Mouse (Mus musculus) embryonic fibroblast, embryonic 13.5 days (primary cell): ENCODE results near the gene Ciart. TPM values are rescaled to one million over a fixed set of nuclear protein-coding genes. Genes with fewer than 3 reads are reported as not detected.
"Not testable (repeated sequence)": the region's sequence is repeated elsewhere in the genome, so short reads cannot be mapped to it uniquely, and the experiment has no call there.

Experiments
- H3K27ac ChIP-seq: 2 replicates; pipeline ENCODE4 v1.5.1; 2012; ENCODE audit warnings: low read length, control low read depth, inconsistent platforms; ENCODE audit not compliant: insufficient read depth
- H3K4me1 ChIP-seq: 2 replicates; pipeline ENCODE4 v1.6.1; 2011; ENCODE audit warnings: low read length; ENCODE audit not compliant: control insufficient read depth, insufficient read depth
- H3K4me3 ChIP-seq: 2 replicates; pipeline ENCODE4 v1.5.1; 2011; ENCODE audit warnings: mild to moderate bottlenecking, control low read depth, low read length; ENCODE audit not compliant: insufficient read depth
- CTCF ChIP-seq: IDR thresholded peaks from 2 replicates; pipeline ENCODE4 v1.5.1; 2011; ENCODE audit warnings: mild to moderate bottlenecking, control low read depth, low read length, moderate library complexity, borderline replicate concordance; ENCODE audit not compliant: insufficient read depth
- POLR2A ChIP-seq: IDR thresholded peaks from 2 replicates; pipeline ENCODE4 v1.6.1; 2011; ENCODE audit warnings: low read depth, mild to moderate bottlenecking, control low read depth, low read length, moderate library complexity
- polyA plus RNA-seq: library from polyadenylated mRNA; stranded (reverse); fragments of >200 nt; gene quantifications from 2 replicates; pipeline ENCODE4 v1.2.4, GENCODE M21; 2011; ENCODE audit warnings: low read depth; ENCODE audit not compliant: missing spikeins, insufficient read length

The Ciart gene
- polyA plus RNA-seq, 1 experiment, result 7.8 TPM

DNA sequence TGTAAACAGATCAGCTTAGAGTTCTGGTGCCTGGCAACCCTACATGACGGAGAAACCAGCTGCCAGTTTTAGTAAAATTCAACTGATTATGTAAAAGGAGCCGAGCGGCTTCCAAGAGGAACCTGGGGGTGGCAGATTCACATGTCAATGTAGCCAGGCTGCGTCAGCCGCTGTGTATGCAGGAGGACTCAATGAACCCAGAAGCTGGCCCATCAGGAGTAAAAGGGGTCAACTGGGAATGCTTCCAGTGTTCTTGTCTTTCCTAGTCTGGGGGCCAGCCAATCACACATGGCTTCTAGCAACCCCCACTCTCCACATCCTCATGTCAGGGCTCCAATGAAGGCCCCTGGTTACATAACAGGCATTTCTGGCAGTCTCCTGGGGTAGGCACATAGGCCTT is 17.0 kb downstream of the Ciart start:
- no peak overlapping the region for H3K27ac ChIP-seq

DNA sequence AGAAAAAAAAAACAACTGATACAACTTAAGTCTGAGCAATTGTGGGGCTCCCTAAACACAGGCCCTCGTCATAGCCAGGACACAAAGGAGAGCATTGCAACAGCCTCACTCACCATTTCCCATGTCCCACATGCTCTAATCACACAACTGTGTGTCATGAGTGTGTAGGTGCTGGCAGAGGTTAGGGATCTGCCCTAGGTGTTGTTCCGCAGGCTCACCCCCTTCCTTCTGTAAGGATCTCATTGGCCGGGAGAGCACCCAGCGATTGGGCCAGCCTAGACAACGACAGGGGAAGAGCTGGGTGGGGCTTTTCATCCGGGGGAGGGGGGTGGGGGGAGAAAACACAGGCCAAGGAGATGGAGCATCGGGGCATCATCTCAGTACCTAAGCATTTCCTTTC is 18.5 kb downstream of the Ciart start:
- H3K27ac ChIP-seq, result no peak overlapping the region
- H3K4me3 ChIP-seq, result no peak overlapping the region
- TF ChIP-seq CTCF (no peak), POLR2A (no peak)
- H3K4me1 ChIP-seq, result no peaks in the 10 kb centered on the region

More for the DNA sequence above, 17.0 kb downstream of the Ciart start:
- H3K4me1 ChIP-seq, result no peaks in the 10 kb centered on the region
- H3K4me3 ChIP-seq, result no peak overlapping the region
- TF ChIP-seq POLR2A (no peak), CTCF (no peak)

DNA sequence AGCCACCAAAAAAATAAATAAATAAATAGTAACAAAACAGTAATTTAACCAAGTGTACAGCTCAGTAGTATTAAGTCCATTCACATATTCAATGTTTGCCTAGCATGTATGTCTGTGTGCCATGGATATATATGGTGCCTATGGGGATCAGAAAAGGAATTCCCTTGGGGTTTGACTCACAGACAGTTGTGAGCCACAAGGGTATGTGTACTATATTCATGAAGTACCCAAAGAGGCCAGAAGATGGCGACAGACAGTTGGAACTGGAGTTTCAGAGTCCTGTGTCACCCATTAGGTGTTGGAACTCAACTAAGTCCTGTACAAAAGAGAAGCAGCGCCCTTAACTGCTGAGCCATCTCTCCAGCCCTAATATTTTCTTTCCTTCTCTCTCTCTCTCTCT is 20.3 kb downstream of the Ciart start:
- no peak for TF ChIP-seq CTCF
- TF ChIP-seq POLR2A, result no peak
- Histone ChIP-seq H3K27ac (no peak overlapping the region), H3K4me1 (no peaks in the 10 kb centered on the region), H3K4me3 (no peak overlapping the region)

DNA sequence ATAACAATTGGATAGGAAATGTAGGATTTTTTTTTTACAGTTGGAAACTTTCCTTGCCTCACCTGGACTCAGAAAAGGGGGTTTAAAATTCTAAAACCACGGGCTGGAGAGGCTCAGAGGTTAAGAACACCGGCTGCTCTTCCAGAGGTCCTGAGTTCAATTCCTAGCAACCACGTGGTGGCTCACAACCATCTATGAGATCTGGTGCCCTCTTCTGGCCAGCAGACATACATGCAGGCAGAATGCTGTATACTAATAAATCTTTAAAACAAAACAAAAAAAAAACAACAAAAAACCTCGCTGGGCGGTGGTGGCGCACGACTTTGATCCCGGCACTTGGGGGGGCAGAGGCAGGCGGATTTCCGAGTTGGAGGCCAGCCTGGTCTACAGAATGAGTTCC is 20.8 kb downstream of the Ciart start:
- no peak overlapping the region for H3K4me3 ChIP-seq
- TF ChIP-seq POLR2A (no peak), CTCF (no peak)
- peaks cover under 1% of the 10 kb centered on the region; the same call in 1 of the 2 replicates for H3K4me1 ChIP-seq
- no peak overlapping the region for H3K27ac ChIP-seq

DNA sequence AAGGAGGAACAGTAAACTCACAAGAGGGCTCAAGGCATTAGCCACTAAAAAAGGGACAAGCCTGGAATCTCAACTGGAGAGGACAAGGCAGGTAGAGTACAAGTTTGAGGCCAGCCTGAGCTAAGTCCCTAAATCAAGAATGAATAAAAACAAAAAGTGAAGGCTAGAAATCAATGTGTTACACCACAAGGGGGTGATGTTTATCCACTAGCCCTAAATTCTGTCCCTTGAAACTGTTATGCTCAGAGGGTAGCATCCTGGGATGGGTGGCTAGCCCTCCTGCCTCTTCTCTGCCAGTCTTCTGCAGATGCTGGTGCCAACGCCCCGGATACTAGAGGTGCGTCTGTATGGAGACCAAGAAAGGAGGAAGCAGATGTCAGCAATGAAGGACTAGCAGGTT is 21.7 kb downstream of the Ciart start:
- TF ChIP-seq POLR2A (no peak), CTCF (no peak)
- peaks cover 3% of the 10 kb centered on the region; the same call in 1 of the 2 replicates for H3K4me1 ChIP-seq
- H3K4me3 ChIP-seq, result no peak overlapping the region
- H3K27ac ChIP-seq, result no peak overlapping the region

DNA sequence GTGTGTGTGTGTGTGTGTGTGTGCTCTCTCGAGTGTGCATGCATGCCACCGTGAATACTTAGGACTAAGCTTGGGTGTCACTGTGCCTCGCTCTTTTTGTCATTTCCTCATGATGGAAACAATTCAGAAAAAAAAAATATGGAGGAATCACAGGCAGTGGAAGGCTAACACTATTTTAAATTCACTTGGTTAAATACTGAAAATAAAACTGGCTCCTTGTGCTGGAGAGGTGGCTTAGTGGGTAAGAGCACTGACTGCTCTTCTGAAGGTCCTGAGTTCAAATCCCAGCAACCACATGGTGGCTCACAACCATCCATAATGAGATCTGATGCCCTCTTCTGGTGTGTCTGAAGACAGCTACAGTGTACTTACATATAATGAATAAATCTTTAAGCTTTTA is 23.8 kb downstream of the Ciart start:
- H3K4me1 ChIP-seq, H3K27ac ChIP-seq, H3K4me3 ChIP-seq: not testable (repeated sequence)

DNA sequence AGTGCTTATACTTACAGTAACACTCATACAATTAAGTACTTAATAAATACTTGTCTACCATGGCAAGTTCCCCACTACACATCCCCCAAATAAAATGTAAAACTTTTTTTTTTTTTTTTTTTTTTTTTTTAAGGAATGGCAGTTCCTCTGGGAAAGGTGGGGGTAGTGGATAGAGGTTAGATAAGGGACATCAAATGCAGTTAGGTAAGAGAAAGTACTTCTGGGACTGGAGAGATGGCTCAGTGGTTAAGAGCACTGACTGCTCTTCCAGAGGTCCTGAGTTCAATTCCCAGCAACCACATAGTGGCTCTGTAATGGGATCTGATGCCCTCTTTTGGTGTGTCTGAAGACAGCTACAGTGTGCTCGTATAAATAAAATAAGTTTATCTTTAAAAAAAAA is 25.0 kb downstream of the Ciart start:
- H3K4me1 ChIP-seq, H3K27ac ChIP-seq, H3K4me3 ChIP-seq: not testable (repeated sequence)

DNA sequence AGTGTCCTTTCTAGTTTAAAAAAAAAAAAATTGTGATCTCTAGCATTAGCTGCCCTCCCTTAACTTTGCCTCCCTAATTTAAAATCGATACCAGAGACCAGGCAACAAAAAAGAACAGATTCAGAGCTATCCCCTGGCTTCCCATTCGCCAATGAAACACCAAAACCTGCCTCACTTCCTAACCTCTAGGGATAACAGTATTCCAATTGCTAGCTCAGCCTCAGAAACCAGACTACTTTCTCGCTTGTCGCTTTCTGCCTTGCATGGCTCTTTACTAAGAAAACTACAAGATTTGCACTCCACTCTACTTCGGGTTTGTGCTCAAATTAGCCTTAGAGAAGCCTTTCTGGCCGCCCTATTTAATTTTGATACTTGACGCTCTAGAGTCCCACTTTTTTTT is 25.9 kb downstream of the Ciart start:
- peaks cover 3% of the 10 kb centered on the region; the same call in 1 of the 2 replicates for H3K4me1 ChIP-seq
- H3K27ac ChIP-seq, result peak overlapping the region; percentile 69

DNA sequence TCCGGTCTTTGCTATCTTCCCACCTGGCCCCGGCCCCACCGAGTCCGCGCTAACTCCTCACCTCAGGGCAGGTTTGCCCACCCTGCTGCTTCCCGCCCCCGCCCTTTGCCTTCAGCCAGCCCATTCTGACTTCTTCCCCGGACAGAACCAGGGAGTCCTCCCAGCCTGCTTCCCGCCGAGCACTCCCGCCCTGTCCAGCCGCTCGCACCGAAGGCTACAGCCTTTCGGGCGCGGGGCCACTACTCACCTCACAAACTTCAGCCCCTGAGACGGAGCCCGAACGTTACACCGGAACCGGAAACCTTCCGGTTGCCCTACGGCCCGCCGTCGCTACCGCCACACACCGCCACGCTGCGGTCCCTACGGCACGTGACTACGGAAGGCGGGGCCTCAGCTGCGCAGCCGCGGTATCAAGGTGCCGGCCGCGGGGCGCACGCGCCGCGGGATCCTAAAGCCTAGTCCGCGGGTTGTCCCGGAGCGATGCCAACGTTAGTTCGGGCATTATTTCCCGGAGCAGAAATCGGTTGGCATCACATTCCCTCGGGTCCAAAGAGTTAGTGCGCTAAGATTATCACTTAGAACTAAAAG is 26.5 kb downstream of the Ciart start, which contains the start of gene Prpf3:
Gene Prpf3 (minus strand): TSS at position 384 of the 588 bp plus-strand sequence.
- TF ChIP-seq CTCF (no peak), POLR2A (peak; percentile 83; the same call in 1 of the 2 replicates)
- peak within 1 kb of the TSS; percentile 69 for H3K27ac ChIP-seq
- peak within 1 kb of the TSS; percentile 92 for H3K4me3 ChIP-seq
- peaks cover 3% of the 10 kb centered on the region; the same call in 1 of the 2 replicates for H3K4me1 ChIP-seq

More for the DNA sequence above, 25.9 kb downstream of the Ciart start:
- peak overlapping the region; percentile 11 for H3K4me3 ChIP-seq
- TF ChIP-seq CTCF (no peak), POLR2A (no peak)

DNA sequence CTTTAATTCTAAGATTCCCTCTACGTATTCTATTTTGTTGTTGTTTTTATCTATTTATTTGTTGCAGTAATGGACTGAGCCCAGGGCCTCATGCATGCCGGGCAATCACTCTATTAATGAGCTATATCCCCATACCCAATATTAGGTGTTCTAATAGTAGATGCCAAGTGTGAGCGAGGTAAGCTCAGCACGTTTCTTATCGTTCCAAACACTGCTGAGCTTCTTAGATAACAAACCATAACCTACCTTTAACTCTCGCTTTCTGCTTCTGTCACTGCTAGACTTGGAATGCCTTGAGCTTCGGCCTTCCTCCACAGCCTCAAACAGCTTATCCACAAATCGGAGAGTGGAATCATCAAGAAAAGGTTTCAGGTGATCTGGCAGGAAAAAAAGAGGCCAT is 30.7 kb downstream of the Ciart start:
- peaks cover 3% of the 10 kb centered on the region; the same call in 1 of the 2 replicates for H3K4me1 ChIP-seq
- no peak overlapping the region for H3K27ac ChIP-seq
- H3K4me3 ChIP-seq, result no peak overlapping the region
- TF ChIP-seq CTCF (no peak), POLR2A (no peak)

DNA sequence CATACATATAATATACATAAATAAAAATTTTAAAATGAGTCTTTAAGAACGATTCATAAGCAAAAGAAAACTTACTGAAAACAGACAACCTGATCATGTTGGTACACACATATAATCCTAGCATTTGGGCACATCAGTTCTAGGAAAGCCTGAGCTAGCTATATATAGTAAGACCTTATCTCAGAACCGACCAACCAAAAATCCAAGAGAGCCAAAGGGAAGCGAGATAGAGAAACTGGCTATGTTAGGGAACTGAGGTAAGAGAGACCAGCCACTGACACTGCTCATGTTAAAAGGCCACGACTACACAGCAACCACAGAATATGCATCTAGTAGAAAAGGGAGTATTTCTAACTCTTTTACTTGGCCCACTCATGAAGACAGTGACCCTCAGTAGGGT is 31.4 kb downstream of the Ciart start:
- Histone ChIP-seq H3K4me1 (no peaks in the 10 kb centered on the region), H3K27ac (no peak overlapping the region), H3K4me3 (no peak overlapping the region)
- TF ChIP-seq CTCF (no peak), POLR2A (no peak)
